Mouse (Mus musculus) hindlimb bud, embryonic 11.5 days (tissue): ENCODE measurements around the gene Smim5.

ENCODE experiments used
- DNase-seq: peaks from one replicate; pipeline ENCODE4 v3.0.0-alpha.2; 2012; ENCODE audit warnings: low read depth, low spot score; ENCODE audit errors: extremely low spot score

Gene Smim5

GRCm38 (mm10) chr11:115921986-115922385 lies 22.2 kb downstream of the Smim5 start:
- no peak for DNase-seq

- DNase-seq, result no peak
Observed at GRCm38 (mm10) chr11:115929031-115929430, 29.3 kb downstream of the Smim5 start.

- no peak for DNase-seq
Observed at GRCm38 (mm10) chr11:115929818-115930217, 30.1 kb downstream of the Smim5 start.

- DNase-seq, result no peak
Observed at GRCm38 (mm10) chr11:115931235-115931634, 31.5 kb downstream of the Smim5 start.

- peak; percentile 99 for DNase-seq
Observed at GRCm38 (mm10) chr11:115933108-115933746, 33.5 kb downstream of the Smim5 start, which contains the start of the genes Sap30bp and Recql5. Gene Sap30bp, plus strand, starts transcription at chr11:115933282. Gene Recql5, minus strand, starts transcription at chr11:115933477.

GRCm38 (mm10) chr11:115933747-115934110 lies 34.0 kb downstream of the Smim5 start:
- no peak for DNase-seq

- DNase-seq, result peak; percentile 57
Observed at GRCm38 (mm10) chr11:115939690-115940329, 40.0 kb downstream of the Smim5 start.

- DNase-seq, result no peak
Observed at GRCm38 (mm10) chr11:115941980-115942379, 42.2 kb downstream of the Smim5 start.

GRCm38 (mm10) chr11:115945247-115945646 lies 45.5 kb downstream of the Smim5 start:
- DNase-seq, result no peak

- no peak for DNase-seq
Observed at GRCm38 (mm10) chr11:115946221-115946828, 46.6 kb downstream of the Smim5 start.

GRCm38 (mm10) chr11:115948316-115948715 lies 48.5 kb downstream of the Smim5 start:
- no peak for DNase-seq

GRCm38 (mm10) chr11:115950719-115951118 lies 51.0 kb downstream of the Smim5 start:
- DNase-seq, result no peak

GRCm38 (mm10) chr11:115954712-115955111 lies 54.9 kb downstream of the Smim5 start:
- DNase-seq, result no peak

- no peak for DNase-seq
Observed at GRCm38 (mm10) chr11:115955195-115955858, 55.6 kb downstream of the Smim5 start.
